Mouse (Mus musculus): ENCODE results near the gene Rbms3. TPM values are rescaled to one million over a fixed set of nuclear protein-coding genes. Genes with fewer than 3 reads are reported as not detected.

Gene Rbms3
- total RNA-seq, 1 experiment = 2.2 TPM

- TF ChIP-seq CHD2 (IDR thresholded peaks at IDR 0.05; ENCODE audit: low read depth, low read length) (no peak), ZNF384 (IDR thresholded peaks at IDR 0.05; ENCODE audit: low read depth, low read length) (no peak), HCFC1 (IDR thresholded peaks at IDR 0.05; ENCODE audit: borderline replicate concordance, insufficient read depth, low read length) (no peak), ZC3H11A (IDR thresholded peaks at IDR 0.05; ENCODE audit: borderline replicate concordance, low read depth, low read length) (no peak), MAFK (IDR thresholded peaks at IDR 0.05; ENCODE audit: insufficient read depth, low read depth, low read length) (no peak)
- no peaks in the 10 kb centered on the region for H3K36me3 ChIP-seq (ENCODE audit: control insufficient read depth, insufficient read depth, low read length, poor library complexity, severe bottlenecking)
- H3K4me1 ChIP-seq (ENCODE audit: control insufficient read depth in 2 of 2, insufficient read depth in 2 of 2, low read length in 2 of 2, poor library complexity in 1 of 2) = no peaks in the 10 kb centered on the region
- no peak overlapping the region for H3K4me3 ChIP-seq (ENCODE audit: insufficient read depth in 1 of 2, low read depth in 1 of 2, low read length in 2 of 2, poor library complexity in 1 of 2, severe bottlenecking in 1 of 2)
- no peaks in the 10 kb centered on the region for H3K9me3 ChIP-seq (ENCODE audit: control insufficient read depth, insufficient read depth, low read depth, low read length)
- in situ Hi-C loops (cut with MboI; ENCODE audit: low sequenced_read_pairs in 2 of 2, unreplicated experiment in 2 of 2) = no loop called here
- no peak for DNase-seq (ENCODE audit: low read depth, low spot score)
- no peak overlapping the region for H3K27ac ChIP-seq (ENCODE audit: insufficient read depth, low read depth, low read length, poor library complexity, severe bottlenecking)
- no peak overlapping the region for H3K9ac ChIP-seq (ENCODE audit: insufficient read depth, low read depth, low read length, poor library complexity, severe bottlenecking)
These were observed 774.0 kb downstream of the Rbms3 start for GRCm38 (mm10) chr9:116855744-116856143.

DNA sequence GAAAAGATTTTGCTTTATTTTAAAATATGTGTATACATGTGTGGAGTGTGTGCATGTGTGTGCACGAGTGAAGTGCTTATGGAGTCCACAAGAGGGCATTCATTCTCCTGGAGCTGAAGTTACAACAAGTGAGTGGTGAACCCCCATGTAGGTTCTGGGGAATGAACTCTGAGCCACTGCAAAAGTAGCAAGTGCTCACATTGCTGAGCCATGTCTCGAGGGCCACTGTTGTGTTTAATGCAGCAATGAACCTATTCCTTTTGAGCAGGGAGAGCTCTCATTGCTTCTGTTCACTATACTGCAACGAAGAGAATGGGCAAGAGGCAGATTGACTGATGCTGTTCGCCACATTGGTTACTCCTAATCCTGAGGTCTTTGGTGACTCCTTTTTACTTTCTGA lies 780.8 kb downstream of the Rbms3 start:
- no peak overlapping the region for H3K27ac ChIP-seq (ENCODE audit: insufficient read depth, low read depth, low read length, poor library complexity, severe bottlenecking)
- H3K4me1 ChIP-seq (ENCODE audit: control insufficient read depth in 2 of 2, insufficient read depth in 2 of 2, low read length in 2 of 2, poor library complexity in 1 of 2) = no peaks in the 10 kb centered on the region
- no peaks in the 10 kb centered on the region for H3K9me3 ChIP-seq (ENCODE audit: control insufficient read depth, insufficient read depth, low read depth, low read length)
- no peak for DNase-seq (ENCODE audit: low read depth, low spot score)
- H3K36me3 ChIP-seq (ENCODE audit: control insufficient read depth, insufficient read depth, low read length, poor library complexity, severe bottlenecking) = no peaks in the 10 kb centered on the region
- TF ChIP-seq CHD2 (IDR thresholded peaks at IDR 0.05; ENCODE audit: low read depth, low read length) = no peak
- in situ Hi-C loops (cut with MboI; ENCODE audit: low sequenced_read_pairs in 2 of 2, unreplicated experiment in 2 of 2) = no loop called here
- H3K9ac ChIP-seq (ENCODE audit: insufficient read depth, low read depth, low read length, poor library complexity, severe bottlenecking) = no peak overlapping the region
- no peak overlapping the region for H3K4me3 ChIP-seq (ENCODE audit: insufficient read depth in 1 of 2, low read depth in 1 of 2, low read length in 2 of 2, poor library complexity in 1 of 2, severe bottlenecking in 1 of 2)

DNA sequence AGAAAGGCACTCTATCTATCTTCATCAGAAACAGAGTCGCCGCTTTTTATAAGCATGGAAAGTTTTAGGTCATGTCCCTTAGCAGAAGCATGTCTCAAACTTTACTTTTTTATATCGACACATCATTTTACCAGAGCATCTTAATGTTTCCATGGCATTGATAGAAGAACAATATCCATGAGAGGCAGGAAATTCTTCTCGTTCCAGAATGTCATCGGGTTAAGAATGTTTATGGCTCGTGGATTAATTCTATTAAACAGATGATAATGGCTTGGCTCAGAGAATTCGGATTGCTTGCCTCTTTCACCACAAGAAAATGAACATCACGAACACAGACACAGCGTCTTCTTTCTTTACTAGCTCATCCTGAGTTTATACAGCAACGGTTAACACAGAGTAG lies 781.5 kb downstream of the Rbms3 start:
- H3K9me3 ChIP-seq (ENCODE audit: control insufficient read depth, insufficient read depth, low read depth, low read length) = no peaks in the 10 kb centered on the region
- TF ChIP-seq CHD2 (IDR thresholded peaks at IDR 0.05; ENCODE audit: low read depth, low read length) (no peak), ZC3H11A (IDR thresholded peaks at IDR 0.05; ENCODE audit: borderline replicate concordance, low read depth, low read length) (no peak), MAFK (IDR thresholded peaks at IDR 0.05; ENCODE audit: insufficient read depth, low read depth, low read length) (no peak), HCFC1 (IDR thresholded peaks at IDR 0.05; ENCODE audit: borderline replicate concordance, insufficient read depth, low read length) (no peak), ZNF384 (IDR thresholded peaks at IDR 0.05; ENCODE audit: low read depth, low read length) (no peak)
- H3K9ac ChIP-seq (ENCODE audit: insufficient read depth, low read depth, low read length, poor library complexity, severe bottlenecking) = no peak overlapping the region
- H3K4me1 ChIP-seq (ENCODE audit: control insufficient read depth in 2 of 2, insufficient read depth in 2 of 2, low read length in 2 of 2, poor library complexity in 1 of 2) = no peaks in the 10 kb centered on the region
- H3K27ac ChIP-seq (ENCODE audit: insufficient read depth, low read depth, low read length, poor library complexity, severe bottlenecking) = no peak overlapping the region
- no peaks in the 10 kb centered on the region for H3K36me3 ChIP-seq (ENCODE audit: control insufficient read depth, insufficient read depth, low read length, poor library complexity, severe bottlenecking)
- in situ Hi-C loops (cut with MboI; ENCODE audit: low sequenced_read_pairs in 2 of 2, unreplicated experiment in 2 of 2) = no loop called here
- DNase-seq (ENCODE audit: low read depth, low spot score) = no peak
- no peak overlapping the region for H3K4me3 ChIP-seq (ENCODE audit: insufficient read depth in 1 of 2, low read depth in 1 of 2, low read length in 2 of 2, poor library complexity in 1 of 2, severe bottlenecking in 1 of 2)

- H3K27ac ChIP-seq (ENCODE audit: insufficient read depth, low read depth, low read length, poor library complexity, severe bottlenecking) = no peak overlapping the region
- DNase-seq (ENCODE audit: low read depth, low spot score) = no peak
- H3K4me3 ChIP-seq (ENCODE audit: insufficient read depth in 1 of 2, low read depth in 1 of 2, low read length in 2 of 2, poor library complexity in 1 of 2, severe bottlenecking in 1 of 2) = no peak overlapping the region
- H3K4me1 ChIP-seq (ENCODE audit: control insufficient read depth in 2 of 2, insufficient read depth in 2 of 2, low read length in 2 of 2, poor library complexity in 1 of 2) = no peaks in the 10 kb centered on the region
- no peaks in the 10 kb centered on the region for H3K9me3 ChIP-seq (ENCODE audit: control insufficient read depth, insufficient read depth, low read depth, low read length)
- H3K9ac ChIP-seq (ENCODE audit: insufficient read depth, low read depth, low read length, poor library complexity, severe bottlenecking) = no peak overlapping the region
- H3K36me3 ChIP-seq (ENCODE audit: control insufficient read depth, insufficient read depth, low read length, poor library complexity, severe bottlenecking) = no peaks in the 10 kb centered on the region
- in situ Hi-C loops (cut with MboI; ENCODE audit: low sequenced_read_pairs in 2 of 2, unreplicated experiment in 2 of 2) = no loop called here
- TF ChIP-seq MAFK (IDR thresholded peaks at IDR 0.05; ENCODE audit: insufficient read depth, low read depth, low read length) = no peak
- no peak for TF ChIP-seq HCFC1 (IDR thresholded peaks at IDR 0.05; ENCODE audit: borderline replicate concordance, insufficient read depth, low read length)
- no peak for TF ChIP-seq CHD2 (IDR thresholded peaks at IDR 0.05; ENCODE audit: low read depth, low read length)
- TF ChIP-seq ZNF384 (IDR thresholded peaks at IDR 0.05; ENCODE audit: low read depth, low read length) = no peak
- no peak for TF ChIP-seq ZC3H11A (IDR thresholded peaks at IDR 0.05; ENCODE audit: borderline replicate concordance, low read depth, low read length)
These were observed 782.2 kb downstream of the Rbms3 start for GRCm38 (mm10) chr9:116847241-116848135.

Measured in ES-E14 (cell line).